Comparison of ENCODE assay signal across 21 mouse cellular contexts in the genomic region with DNA sequence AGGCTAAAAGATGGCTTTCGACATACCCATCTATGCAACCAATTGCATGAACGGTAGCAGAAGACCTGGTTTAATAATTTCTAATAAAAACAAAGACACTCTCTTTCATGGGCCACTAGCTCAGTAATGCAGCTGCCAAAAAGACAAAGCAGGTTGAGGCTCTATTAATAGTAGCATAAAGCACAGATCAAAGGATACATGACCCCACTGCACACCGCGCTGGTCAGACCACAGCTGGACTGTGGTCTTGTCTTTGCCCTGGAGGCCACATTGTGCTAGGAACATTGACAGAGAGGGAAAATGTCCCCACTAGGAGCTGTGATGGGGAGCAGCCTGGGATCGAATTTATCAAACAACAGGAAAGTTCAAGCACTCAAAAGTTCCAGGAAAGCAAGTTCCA.
DNase-seq lines count a peak whose midpoint lies in the region; ATAC-seq lines count a peak whose summit lies in the region.
"Had no signal": no experiment of that assay in that cellular context is flagged by ENCODE, and none has a peak within 500 bp of the region (broad histone marks: within the 10 kb centered on the region; RNA-seq: fewer than 3 reads in every experiment).

No protein-coding gene starts in this region.

- no peaks in the 10 kb centered on the region for H3K9me3 ChIP-seq in kidney, embryonic 15.5 days (replicated peaks)
- H3K9me3 ChIP-seq: embryonic facial prominence, embryonic 13.5 days; forebrain, embryonic 12.5 days; heart, embryonic 15.5 days; hindbrain, embryonic 13.5 days had no signal

- no peak overlapping the region for H3K9ac ChIP-seq in kidney, embryonic 15.5 days
- H3K9ac ChIP-seq: embryonic facial prominence, embryonic 13.5 days; forebrain, embryonic 12.5 days; heart, embryonic 15.5 days; hindbrain, embryonic 13.5 days had no signal

- WGBS in kidney, embryonic 15.5 days, result 54% methylated on average over 5 of the region's 5 CpGs

- peak; percentile 79 for ATAC-seq in kidney, embryonic 15.5 days (replicated peaks; ENCODE audit: low FRiP score)
- ATAC-seq: CD4-positive, CD25-positive, alpha-beta regulatory T cell, adult 4 months; forebrain, embryonic 16.5 days had no signal

- no peaks in the 10 kb centered on the region for H3K36me3 ChIP-seq in kidney, embryonic 15.5 days
- H3K36me3 ChIP-seq: embryonic facial prominence, embryonic 13.5 days; forebrain, embryonic 12.5 days; G1E; heart, embryonic 15.5 days; hindbrain, embryonic 13.5 days had no signal

- no peaks in the 10 kb centered on the region for H3K27me3 ChIP-seq in kidney, embryonic 15.5 days
- H3K27me3 ChIP-seq: embryonic facial prominence, embryonic 13.5 days; forebrain, embryonic 12.5 days; heart, embryonic 15.5 days; hindbrain, embryonic 13.5 days had no signal

- intact Hi-C loops in left cerebral cortex, postnatal 36 days (cut with DNase I), result no loop called here

- peak overlapping the region; percentile 12; the same call in 1 of the 2 replicates for H3K4me2 ChIP-seq in kidney, embryonic 15.5 days
- H3K4me2 ChIP-seq: embryonic facial prominence, embryonic 13.5 days; forebrain, embryonic 12.5 days; heart, embryonic 11.5 days; heart, embryonic 15.5 days; hindbrain, embryonic 13.5 days had no signal

- peak overlapping the region; percentile 76 for H3K27ac ChIP-seq in kidney, embryonic 15.5 days
- H3K27ac ChIP-seq: embryonic facial prominence, embryonic 13.5 days; forebrain, embryonic 12.5 days; heart, embryonic 15.5 days; hindbrain, embryonic 13.5 days had no signal

- peak; percentile 19 to 41 for DNase-seq in kidney, adult 8-10 months
- peak; percentile 31 for DNase-seq in kidney, postnatal 14 days
- DNase-seq in retina, embryonic 14.5 days (ENCODE audit: low spot score), result peak; percentile 5
- DNase-seq in layer of hippocampus, postnatal 36 days, result no peak
- DNase-seq in left cerebral cortex, postnatal 36 days (ENCODE audit: low spot score in 2 of 2), result no peak
- no peak for DNase-seq in yolk sac, embryonic 10.5 days (ENCODE audit: low spot score)
- DNase-seq: adrenal gland, postnatal 10 days; cerebellum, adult 11-12 months; cerebellum, postnatal 36 days; gastrocnemius, postnatal 10 days; heart, adult 18-20 months; heart, postnatal 14 days had no signal

- no peak overlapping the region for H3K4me3 ChIP-seq in kidney, embryonic 15.5 days (replicated peaks)
- H3K4me3 ChIP-seq: embryonic facial prominence, embryonic 13.5 days; forebrain, embryonic 12.5 days; heart, embryonic 15.5 days; hindbrain, embryonic 13.5 days had no signal

- 0 out of 2 replicates have a peak, but pooled peaks cover 15% of the 10 kb centered on the region for H3K4me1 ChIP-seq in kidney, embryonic 15.5 days
- H3K4me1 ChIP-seq: forebrain, embryonic 12.5 days; hindbrain, embryonic 13.5 days had no signal

Comparison
In these comparisons a context has a peak if more than half of its experiments do, and no peak if none do; other contexts are left out.
1. DNase-seq: peak in kidney, adult 8-10 months (2 of 2), kidney, postnatal 14 days (single experiment) and retina, embryonic 14.5 days (single experiment); none in layer of hippocampus, postnatal 36 days (0 of 2), left cerebral cortex, postnatal 36 days (0 of 2) and yolk sac, embryonic 10.5 days (single experiment).